Mouse (Mus musculus) testis, adult 2 months (tissue): ENCODE data around the gene Gm37240. TPM values are rescaled to one million over a fixed set of nuclear protein-coding genes. Genes with fewer than 3 reads are reported as not detected.

Experiments
- H3K27ac ChIP-seq: fragments of 200-500 bp; 2 replicates; pipeline ENCODE4 v1.5.1; 2012; ENCODE audit warnings: low read depth, low read length; ENCODE audit not compliant: control insufficient read depth, insufficient read depth
- H3K27me3 ChIP-seq: fragments of 200-500 bp; 2 replicates; pipeline ENCODE4 v1.6.1; 2012; ENCODE audit warnings: mild to moderate bottlenecking, low read length, moderate library complexity; ENCODE audit not compliant: control insufficient read depth, insufficient read depth
- H3K36me3 ChIP-seq: fragments of 200-500 bp; 2 replicates; pipeline ENCODE4 v1.6.1; 2012; ENCODE audit warnings: mild to moderate bottlenecking, low read length; ENCODE audit not compliant: control insufficient read depth, insufficient read depth
- H3K4me1 ChIP-seq: fragments of 200-500 bp; 2 replicates; pipeline ENCODE4 v1.6.1; 2012; ENCODE audit warnings: low read length; ENCODE audit not compliant: control insufficient read depth, insufficient read depth
- H3K4me3 ChIP-seq: fragments of 200-500 bp; 2 replicates; pipeline ENCODE4 v1.5.1; 2012; ENCODE audit warnings: low read depth, mild to moderate bottlenecking, low read length, moderate library complexity, mixed read lengths; ENCODE audit not compliant: control insufficient read depth
- CTCF ChIP-seq: fragments of 200-500 bp; IDR thresholded peaks from 2 replicates; pipeline ENCODE4 v1.5.1; 2012; ENCODE audit warnings: low read depth, mild to moderate bottlenecking, inconsistent platforms, low read length, moderate library complexity; ENCODE audit not compliant: control insufficient read depth, insufficient read depth, insufficient replicate concordance
- POLR2A ChIP-seq: fragments of 200-500 bp; IDR thresholded peaks from 2 replicates; pipeline ENCODE4 v1.6.1; 2012; ENCODE audit warnings: low read depth, mild to moderate bottlenecking, inconsistent platforms, low read length, moderate library complexity; ENCODE audit not compliant: control insufficient read depth
- polyA plus RNA-seq: library from polyadenylated mRNA; depleted of rRNA; stranded (reverse); fragments of >200 nt; gene quantifications from 2 replicates; pipeline ENCODE4 v1.2.3, GENCODE M21; 2012

Gm37240 gene
- polyA plus RNA-seq, 1 experiment = not detected

DNA sequence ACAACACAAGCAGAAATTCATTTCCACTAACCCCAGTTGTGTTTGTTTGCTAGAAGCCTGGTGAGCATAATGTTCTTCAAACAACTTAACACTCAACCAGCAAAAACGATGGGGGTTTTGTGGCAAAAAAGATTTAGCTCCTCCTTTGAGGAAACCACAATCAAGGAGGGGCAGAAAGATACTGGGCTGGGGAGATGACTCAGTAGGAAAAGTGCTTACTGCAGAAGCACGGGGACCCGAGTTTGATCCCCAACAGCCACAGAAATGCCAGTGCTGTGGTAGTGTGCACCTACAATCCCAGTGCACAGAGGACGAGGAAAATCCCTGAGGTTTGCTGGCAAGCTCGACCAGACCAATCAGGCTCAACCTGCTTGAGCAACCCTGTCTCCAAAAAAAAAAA, 1138.1 kb downstream of the Gm37240 start:
- Histone ChIP-seq H3K27me3 (no peaks in the 10 kb centered on the region), H3K27ac (no peak overlapping the region), H3K4me1 (peaks cover 4% of the 10 kb centered on the region; the same call in 1 of the 2 replicates), H3K36me3 (no peaks in the 10 kb centered on the region), H3K4me3 (no peak overlapping the region)
- no peak for TF ChIP-seq CTCF
- TF ChIP-seq POLR2A = no peak

- Histone ChIP-seq H3K27me3 (no peaks in the 10 kb centered on the region), H3K27ac (no peak overlapping the region), H3K36me3 (no peaks in the 10 kb centered on the region), H3K4me1 (peaks cover 4% of the 10 kb centered on the region; the same call in 1 of the 2 replicates), H3K4me3 (no peak overlapping the region)
- no peak for TF ChIP-seq CTCF
- TF ChIP-seq POLR2A = no peak
Measured at GRCm38 (mm10) chr3:84748139-84748538, 1139.2 kb downstream of the Gm37240 start.

- H3K4me1 ChIP-seq = peaks cover 4% of the 10 kb centered on the region; the same call in 1 of the 2 replicates
- no peak for TF ChIP-seq CTCF
- no peak for TF ChIP-seq POLR2A
- no peaks in the 10 kb centered on the region for H3K27me3 ChIP-seq
- no peak overlapping the region for H3K4me3 ChIP-seq
- no peak overlapping the region for H3K27ac ChIP-seq
- H3K36me3 ChIP-seq = no peaks in the 10 kb centered on the region
Measured at GRCm38 (mm10) chr3:84745537-84746189, 1141.7 kb downstream of the Gm37240 start.

- Histone ChIP-seq H3K36me3 (no peaks in the 10 kb centered on the region), H3K27me3 (no peaks in the 10 kb centered on the region), H3K4me3 (no peak overlapping the region; the same call in 1 of the 2 replicates), H3K4me1 (peaks cover 4% of the 10 kb centered on the region; the same call in 1 of the 2 replicates), H3K27ac (no peak overlapping the region)
- TF ChIP-seq CTCF (no peak), POLR2A (no peak)
Measured at GRCm38 (mm10) chr3:84744707-84745106, 1142.6 kb downstream of the Gm37240 start.

GRCm38 (mm10) chr3:84740050-84740596, 1147.2 kb downstream of the Gm37240 start:
- Histone ChIP-seq H3K4me3 (no peak overlapping the region), H3K36me3 (no peaks in the 10 kb centered on the region), H3K27me3 (no peaks in the 10 kb centered on the region), H3K4me1 (no peaks in the 10 kb centered on the region), H3K27ac (no peak overlapping the region)
- TF ChIP-seq POLR2A = no peak
- TF ChIP-seq CTCF = no peak

DNA sequence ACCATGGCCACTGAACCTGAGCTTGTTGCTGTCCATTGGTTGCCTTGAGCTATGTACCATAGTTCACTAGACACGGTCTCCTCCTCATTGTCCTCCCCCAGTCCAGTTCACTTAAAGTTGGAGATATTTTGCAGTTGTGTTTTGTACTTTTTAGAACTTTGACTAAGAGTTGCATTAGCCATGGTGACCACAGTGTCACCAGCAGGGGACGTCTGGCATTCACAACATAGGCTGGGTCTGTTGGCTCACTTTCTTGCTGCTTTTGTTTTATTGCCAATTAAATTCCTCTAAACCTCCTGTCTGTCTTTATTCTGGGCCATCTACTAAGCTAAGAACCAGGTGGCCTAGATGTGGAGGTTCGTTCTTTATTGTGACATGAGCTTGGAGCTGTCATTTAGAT, 1150.2 kb downstream of the Gm37240 start:
- TF ChIP-seq POLR2A (no peak), CTCF (no peak)
- H3K36me3 ChIP-seq = no peaks in the 10 kb centered on the region
- H3K27me3 ChIP-seq = no peaks in the 10 kb centered on the region
- H3K27ac ChIP-seq = no peak overlapping the region
- peaks cover 2% of the 10 kb centered on the region; the same call in 1 of the 2 replicates for H3K4me1 ChIP-seq
- H3K4me3 ChIP-seq = no peak overlapping the region

GRCm38 (mm10) chr3:84735716-84736115, 1151.6 kb downstream of the Gm37240 start:
- peaks cover 2% of the 10 kb centered on the region; the same call in 1 of the 2 replicates for H3K4me1 ChIP-seq

More at GRCm38 (mm10) chr3:84735716-84736115, 1151.6 kb downstream of the Gm37240 start:
- no peaks in the 10 kb centered on the region for H3K36me3 ChIP-seq
- TF ChIP-seq POLR2A (no peak), CTCF (no peak)
- no peak overlapping the region for H3K27ac ChIP-seq
- H3K4me3 ChIP-seq = no peak overlapping the region
- no peaks in the 10 kb centered on the region for H3K27me3 ChIP-seq
